Mouse (Mus musculus) thymus, adult 18-20 months (tissue): Measurements from ENCODE around the gene Vmn2r58.
"Not testable (repeated sequence)": the region's sequence is repeated elsewhere in the genome, so short reads cannot be mapped to it uniquely, and the experiment has no call there.

ENCODE experiments used
- DNase-seq, 2 experiments: peaks; one replicate each; pipeline ENCODE4 v3.0.0; 2022; ENCODE audit warnings: mixed read lengths in 2 of 2

The Vmn2r58 gene

DNA sequence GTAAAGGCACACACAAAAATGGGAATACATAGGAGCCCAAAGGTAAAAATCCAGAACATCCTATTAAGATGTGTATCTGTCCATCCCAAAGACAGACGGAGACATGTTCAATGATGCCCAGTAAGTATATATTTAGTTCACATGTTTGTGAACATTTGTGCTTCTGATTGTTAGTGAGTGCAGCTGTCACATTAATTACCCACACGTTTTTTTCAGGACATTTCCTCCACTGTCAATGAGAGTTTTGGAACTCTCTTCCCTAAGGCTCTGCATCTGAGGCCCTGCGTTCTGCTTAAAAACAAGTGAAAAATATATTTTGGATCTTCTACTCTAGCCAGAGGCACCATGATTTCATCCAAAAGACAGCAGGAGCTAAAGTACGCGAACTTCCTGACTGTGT, at the start of gene Vmn2r58:
Vmn2r58 (minus strand) TSS at position 101 of the 400 bp plus-strand sequence.
- DNase-seq = not testable (repeated sequence)
